Mouse (Mus musculus): ENCODE measurements around the gene Sbf2.

DNA sequence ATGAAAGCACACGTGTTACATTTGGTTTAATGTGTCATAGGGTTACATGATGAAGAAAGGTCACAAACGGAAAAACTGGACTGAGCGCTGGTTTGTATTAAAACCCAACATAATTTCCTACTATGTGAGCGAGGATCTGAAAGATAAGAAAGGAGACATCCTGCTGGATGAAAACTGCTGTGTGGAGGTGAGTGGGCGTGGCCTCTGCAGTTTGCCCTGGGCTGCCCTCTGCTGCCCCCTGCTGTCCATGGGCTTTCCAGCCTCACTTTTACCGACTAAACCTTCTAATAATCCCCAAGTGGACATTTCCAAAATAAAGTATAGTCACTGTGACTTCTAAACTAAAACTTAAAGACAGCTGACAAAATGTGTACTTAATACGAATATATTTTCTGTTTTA lies 348.9 kb downstream of the Sbf2 start:
- TF ChIP-seq CTCF (IDR thresholded peaks at IDR 0.05; ENCODE audit: low read depth) (peak; percentile 96), EP300 (IDR thresholded peaks at IDR 0.05; ENCODE audit: low read depth) (no peak)

Data from heart, postnatal 0 days (tissue).